Mouse (Mus musculus) small intestine, adult 2 months (tissue): Measurements from ENCODE around the gene Cadps2.

Source experiments
- CTCF ChIP-seq: fragments of 200-500 bp; IDR thresholded peaks from 2 replicates; pipeline ENCODE4 v1.5.1; 2012; ENCODE audit warnings: low read depth, mild to moderate bottlenecking, control low read depth, inconsistent platforms, low read length, moderate library complexity, mixed read lengths; ENCODE audit not compliant: insufficient replicate concordance, insufficient read length; ENCODE audit errors: extremely low read depth
- POLR2A ChIP-seq: fragments of 200-500 bp; IDR thresholded peaks from 2 replicates; pipeline ENCODE4 v1.6.1; 2012; ENCODE audit warnings: low read depth, mild to moderate bottlenecking, control low read depth, inconsistent platforms, low read length, moderate library complexity

- TF ChIP-seq CTCF (no peak), POLR2A (no peak)
Measured at GRCm38 (mm10) chr6:23257981-23258380, 581.2 kb downstream of the Cadps2 start.
